Mouse (Mus musculus) c-Kit-positive CD71-positive TER-119-negative erythroid progenitor cells, embryonic 14.5 days (primary cell): ENCODE results near the gene Fiz1.

ENCODE experiments used
- DNase-seq: peaks from one replicate; pipeline ENCODE4 v3.0.0-alpha.2; 2013; ENCODE audit warnings: low read depth

The Fiz1 gene

DNA sequence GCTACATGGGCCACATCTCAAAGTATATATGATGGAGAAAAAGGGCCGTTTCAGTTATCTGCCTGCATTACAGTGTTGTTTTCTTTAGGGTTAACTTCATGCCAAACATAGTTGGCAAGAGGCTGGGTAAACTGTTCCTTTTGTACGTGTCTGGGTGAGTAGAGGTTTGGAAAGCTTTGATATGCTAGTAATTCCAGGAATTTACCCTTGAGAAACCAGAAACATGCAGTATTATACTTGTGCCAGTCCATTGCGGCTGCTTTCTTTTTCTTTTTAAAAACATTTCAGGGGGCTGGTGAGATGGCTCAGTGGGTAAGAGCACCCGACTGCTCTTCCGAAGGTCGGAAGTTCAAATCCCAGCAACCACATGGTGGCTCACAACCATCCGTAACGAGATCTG lies 17.6 kb downstream of the Fiz1 start:
- no peak for DNase-seq

DNA sequence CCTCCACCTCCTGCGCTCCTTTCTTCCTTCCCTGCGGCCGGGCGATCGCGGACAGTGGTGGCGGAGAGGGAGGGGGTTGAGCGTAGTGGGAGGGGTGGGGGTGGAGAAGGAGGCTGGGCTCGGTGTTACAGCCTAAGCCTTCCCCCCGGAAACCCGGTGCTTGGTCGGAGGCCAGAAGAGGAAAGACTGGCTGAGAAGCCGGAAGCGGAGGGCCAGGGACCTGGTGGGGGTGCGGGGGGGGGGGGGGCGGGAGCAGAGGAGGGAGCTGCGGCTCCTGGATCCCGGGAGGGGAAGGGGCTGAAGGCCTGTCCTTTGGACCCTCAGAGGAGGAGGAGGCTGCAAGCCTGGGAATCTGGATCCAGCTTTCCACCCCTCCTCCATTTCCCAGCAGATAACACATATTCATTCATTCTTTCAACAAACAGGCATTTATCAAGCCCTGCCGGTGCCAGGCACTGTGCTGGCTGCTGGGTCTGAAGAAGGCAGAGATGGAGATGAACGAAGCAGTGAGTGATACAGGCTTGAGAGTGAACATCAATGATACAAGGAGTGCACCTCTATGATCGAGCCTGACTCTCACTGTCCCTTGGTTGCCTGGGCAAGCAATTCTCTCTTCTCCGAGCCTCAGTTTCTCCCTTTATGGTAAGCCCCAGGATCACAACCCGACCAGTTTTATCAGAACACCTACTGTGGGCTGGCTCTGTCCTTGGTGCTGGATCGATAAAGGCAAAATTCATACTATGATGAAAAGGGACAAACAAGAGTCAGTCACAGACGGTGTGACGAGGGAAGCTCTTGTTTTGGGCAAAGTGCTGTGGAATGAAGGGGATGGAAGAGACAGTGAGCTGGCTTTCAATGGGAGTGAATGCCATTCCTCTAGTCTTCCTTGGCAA lies 18.2 kb downstream of the Fiz1 start, which contains the start of gene Zfp579:
TSS of gene Zfp579 (minus strand) at position 156 of the 893 bp plus-strand sequence.
- no peak for DNase-seq

DNA sequence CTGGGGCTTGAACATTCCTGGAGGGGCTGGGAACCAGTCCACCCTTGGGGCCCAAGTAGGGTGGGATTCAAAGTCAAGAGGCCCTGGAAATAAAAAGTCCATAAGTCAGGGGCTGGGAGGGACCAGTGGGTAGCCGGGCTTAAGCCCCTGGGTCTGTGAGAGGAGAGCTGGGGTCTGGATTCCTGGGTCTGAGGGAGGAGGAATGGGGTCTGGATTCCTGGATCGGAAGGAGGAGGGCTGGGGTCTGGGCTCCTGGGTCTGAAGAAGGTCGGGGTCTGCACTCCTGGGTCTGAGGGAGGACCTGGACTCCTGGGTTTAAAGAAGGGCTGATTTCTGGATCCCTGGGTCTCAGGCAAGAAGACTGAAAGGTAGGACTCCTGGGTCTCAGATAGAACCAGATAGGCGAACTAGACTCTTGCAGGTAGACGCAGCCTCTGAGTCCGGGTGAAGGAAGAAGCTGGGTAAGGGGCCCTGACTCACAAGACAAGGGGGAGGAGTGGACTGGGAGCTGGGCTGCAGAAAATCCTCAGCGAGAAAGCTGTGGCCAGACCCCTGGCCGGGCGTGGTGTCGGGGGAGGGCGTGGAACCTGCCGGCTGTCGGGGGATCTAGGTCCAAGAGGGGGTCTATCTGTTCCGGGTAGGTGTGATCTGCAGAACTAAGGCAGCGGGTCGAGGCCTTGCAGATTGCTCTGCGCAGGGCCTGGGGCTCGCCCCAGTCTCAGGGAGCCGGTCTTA lies 19.1 kb downstream of the Fiz1 start:
- DNase-seq = no peak

DNA sequence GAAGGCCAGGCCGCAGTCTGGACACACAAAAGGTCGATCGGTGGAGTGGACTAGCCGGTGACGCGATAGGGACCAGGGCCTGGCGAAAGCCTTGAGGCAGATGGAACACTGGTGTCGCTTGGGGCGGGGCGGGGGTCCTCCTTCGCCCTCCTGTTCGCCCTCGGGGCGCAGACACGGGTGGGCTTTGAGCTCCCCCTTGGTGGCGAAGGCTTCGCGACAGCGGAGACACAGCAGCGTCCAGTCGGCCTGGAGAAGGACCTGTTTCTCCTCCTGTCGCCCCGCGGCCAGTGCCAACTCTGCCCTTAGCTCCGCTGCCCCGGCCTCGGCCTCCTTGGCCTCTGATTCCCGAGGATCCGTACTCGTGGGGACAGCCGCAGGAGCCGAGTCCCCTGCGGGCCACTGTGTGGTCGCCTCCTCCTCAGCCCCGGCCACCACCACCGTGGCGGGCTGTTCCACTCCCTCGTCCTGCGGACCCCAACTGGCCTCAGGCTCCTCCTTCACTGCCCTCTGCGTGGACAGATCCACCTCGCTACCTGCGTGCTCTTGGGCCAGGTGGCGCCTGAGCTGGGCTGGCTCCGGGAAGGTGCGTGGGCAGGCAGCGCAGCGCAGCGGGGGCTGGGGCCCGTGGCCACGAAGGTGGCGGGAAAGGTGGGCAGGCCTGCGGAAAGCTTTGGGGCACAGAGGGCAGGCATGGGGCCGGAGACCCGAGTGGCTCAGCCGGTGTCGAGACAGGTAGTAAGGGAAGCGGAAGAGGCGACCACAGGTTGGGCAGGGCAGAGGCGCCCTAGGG lies 20.3 kb downstream of the Fiz1 start:
- no peak for DNase-seq

DNA sequence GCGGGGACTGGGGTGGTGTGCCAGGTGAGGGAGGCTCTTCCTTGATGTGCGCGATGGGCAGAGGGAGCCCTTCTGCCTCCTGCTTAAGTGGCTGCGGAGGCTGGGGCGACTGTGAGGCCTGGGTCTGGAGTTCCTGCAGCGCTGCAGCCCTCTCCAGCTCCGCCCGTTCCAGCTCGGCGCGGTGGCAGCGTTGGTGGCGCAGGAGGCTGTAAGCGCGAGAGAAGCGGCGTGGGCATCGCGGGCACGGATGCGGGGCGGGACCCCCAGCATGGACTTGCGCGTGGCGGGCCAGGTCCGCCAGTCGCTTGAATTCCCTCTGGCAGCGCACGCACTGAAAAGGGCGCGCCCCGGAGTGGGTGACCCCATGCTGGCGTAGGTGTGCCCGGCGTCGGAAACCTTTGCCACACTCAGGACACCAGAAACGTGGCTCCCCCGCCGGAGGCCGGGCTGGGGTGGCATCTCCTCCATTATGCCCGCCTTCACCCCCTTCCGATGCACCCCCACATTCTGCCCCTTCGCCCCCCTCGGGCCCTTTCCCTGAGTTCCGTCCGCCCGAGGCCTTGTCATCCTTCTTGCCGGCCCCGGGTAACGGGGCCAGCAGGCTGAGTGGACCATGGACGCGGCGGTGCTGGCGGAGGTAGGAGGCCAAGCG lies 21.0 kb downstream of the Fiz1 start:
- no peak for DNase-seq

DNA sequence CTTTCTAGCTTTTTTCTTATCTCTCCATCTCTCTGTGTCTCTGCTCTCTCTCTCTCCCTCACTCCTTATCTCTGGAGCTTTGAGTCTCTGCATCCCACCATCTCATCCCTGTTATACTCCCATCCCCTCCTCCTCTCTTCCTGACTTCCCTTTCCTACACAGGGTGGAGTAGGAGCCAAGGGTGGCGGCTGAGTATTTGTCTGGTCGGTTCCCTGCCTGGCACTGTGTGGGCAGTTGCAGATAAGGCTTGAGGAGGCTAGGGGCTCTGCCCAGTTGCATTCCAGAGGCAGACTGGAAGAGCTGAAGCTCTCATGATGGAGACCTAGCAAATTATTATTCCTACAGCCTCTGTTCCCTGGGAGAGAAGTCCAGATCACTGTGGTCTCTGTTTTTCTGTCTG lies 26.2 kb downstream of the Fiz1 start:
- DNase-seq = no peak

DNA sequence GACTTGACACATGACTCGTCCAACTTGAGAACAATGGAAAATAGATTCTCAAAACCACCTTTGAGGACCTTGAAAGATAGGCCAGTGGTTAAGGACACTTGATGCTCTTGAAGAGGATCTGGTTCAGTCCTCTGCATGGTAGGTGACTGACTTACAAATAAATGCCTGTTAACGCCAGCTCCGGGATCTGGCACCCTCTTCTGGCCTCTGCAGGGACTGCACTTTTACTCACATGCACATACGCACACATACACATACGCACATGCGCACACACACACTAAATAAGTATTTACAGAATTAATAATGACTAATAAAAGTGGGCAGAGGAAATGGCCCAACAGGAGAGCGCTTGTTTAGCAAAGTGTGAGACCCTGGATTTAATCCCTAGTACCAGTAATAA lies 37.7 kb downstream of the Fiz1 start:
- DNase-seq = no peak

DNA sequence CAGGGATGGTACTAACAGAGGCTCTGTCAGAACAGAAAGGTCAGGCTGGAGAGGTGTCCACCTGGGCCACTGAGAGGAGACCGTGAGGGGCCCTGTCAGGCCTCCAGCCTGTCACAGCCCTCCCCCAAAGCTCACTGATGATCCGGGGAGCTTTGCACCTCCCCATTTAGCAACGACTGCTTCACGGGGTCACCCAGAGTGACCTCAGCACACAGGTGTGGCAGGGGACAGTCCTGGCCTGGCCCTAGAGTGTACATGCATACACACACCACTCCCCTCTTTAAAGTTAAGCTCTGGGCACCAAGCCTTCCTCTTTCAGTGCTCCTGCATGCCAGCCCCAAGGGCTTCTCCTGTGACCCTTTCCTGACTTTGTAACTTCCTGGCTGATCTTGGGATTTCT lies 39.0 kb downstream of the Fiz1 start:
- no peak for DNase-seq

DNA sequence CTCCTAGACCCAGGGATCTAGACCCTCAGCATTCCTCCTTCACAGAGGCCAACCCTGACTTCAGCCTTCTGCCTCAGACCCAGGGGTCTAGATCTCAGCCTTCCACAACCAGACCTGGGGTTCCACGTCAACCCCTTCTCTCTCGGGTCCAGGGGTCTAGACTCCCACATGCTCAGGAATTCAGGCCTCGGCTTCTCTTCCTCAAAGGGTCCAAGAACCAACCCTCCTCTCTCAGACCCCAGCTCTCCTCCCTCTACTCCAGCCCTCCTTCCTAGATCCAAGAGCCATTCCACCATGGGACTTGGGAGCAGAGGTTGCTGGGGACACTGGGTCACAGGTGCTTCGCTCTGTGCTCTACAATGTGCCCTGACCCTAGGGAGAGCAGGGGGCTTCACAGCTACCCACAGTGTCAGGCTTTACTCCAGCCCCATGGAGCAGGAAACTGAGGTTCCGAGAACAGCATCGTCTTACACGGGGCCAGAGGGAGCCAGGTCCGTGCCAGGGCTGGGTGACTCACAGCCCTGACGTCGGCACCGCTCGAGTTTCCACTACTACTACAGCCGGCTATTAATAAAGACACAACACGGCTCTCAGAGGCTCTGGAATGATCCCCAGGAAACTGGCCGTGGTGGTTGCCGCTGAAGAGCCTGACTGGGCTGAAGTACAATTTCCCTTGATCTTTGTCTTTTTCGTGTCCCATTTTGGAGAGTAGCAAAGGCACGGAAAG lies 42.0 kb downstream of the Fiz1 start:
- DNase-seq = no peak

DNA sequence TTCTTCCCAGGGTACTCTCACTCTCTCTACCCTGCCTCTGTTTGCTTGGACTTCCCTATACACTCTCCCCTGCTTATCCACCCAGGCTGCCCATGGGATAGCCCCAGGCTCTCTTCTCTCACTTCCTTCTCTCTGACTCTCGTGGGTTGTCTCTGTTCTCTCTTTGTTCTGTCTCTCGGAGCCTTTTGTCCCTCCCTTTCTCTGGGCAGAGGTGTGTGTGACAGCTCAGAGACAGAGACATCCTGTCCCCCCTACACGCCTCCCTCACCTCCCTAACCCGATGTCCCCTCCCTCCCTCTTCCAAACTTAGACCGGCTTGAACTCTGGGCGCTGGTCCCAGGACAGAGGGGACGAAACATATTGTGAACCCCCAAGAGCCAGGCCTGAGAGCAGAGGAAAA lies 42.8 kb downstream of the Fiz1 start:
- DNase-seq = no peak

DNA sequence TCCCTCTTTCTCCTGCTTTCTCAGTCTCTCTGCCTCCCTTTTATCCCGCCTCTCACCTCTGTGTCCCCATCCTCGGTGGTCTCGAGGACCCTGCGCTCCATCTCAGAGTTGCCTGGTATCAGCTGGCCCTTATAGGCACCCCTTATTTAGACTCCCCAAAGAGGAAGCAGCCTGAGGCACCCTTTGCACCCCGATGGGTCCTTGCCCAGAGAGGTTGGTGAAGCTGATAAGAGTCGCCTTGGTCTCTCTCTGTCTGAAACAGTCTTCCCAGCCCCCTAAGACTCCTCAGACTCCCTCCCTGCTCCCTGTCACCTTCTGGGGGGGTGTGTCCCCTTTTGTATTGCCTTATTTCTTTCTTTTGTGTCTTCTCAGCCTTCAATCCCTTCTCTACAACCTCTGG lies 43.4 kb downstream of the Fiz1 start, which contains the start of gene Sbk3:
TSS of gene Sbk3 (minus strand) at position 101 of the 400 bp plus-strand sequence.
- no peak for DNase-seq

DNA sequence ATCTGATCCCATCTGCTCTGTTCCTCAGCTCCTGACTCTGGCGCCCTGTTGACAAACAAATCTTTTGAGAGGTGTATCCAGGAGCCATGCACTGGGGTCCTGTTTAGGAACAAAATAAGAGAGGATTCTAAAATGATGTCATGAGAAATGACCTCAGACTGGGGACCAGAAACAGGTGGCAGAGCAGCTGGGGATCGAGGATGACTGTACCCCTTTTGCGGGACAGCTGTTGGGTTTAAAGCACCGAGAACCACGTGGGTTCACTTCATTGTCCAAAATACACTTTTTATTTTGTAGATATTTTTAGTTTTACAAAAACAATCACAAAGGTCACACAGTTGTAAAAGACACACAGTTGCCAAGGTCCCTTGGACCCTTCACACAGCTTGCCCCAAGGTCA lies 49.5 kb downstream of the Fiz1 start:
- no peak for DNase-seq

DNA sequence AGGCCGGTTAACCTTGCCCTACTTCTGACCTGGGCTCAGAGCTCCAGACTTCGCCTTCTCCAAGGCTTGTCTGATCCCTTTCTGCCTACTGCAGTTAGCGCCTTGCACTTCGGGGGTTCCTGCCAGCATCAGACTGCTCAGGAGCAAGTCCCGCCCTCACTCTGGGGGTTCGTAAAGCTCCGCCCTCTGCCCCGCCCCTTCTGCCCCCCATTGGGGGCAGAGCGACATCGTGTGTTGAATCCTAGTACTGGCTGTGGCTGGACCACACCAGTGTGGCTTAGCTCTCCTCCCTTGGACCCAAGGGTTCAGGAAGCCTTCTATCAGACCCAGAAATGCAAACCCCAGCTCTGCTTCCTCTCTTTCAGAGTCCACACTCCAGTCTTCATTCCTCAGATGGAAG lies 50.2 kb downstream of the Fiz1 start, which contains the start of gene Sbk2:
TSS of gene Sbk2 (minus strand) at position 135 of the 400 bp plus-strand sequence.
- peak; percentile 34 for DNase-seq

DNA sequence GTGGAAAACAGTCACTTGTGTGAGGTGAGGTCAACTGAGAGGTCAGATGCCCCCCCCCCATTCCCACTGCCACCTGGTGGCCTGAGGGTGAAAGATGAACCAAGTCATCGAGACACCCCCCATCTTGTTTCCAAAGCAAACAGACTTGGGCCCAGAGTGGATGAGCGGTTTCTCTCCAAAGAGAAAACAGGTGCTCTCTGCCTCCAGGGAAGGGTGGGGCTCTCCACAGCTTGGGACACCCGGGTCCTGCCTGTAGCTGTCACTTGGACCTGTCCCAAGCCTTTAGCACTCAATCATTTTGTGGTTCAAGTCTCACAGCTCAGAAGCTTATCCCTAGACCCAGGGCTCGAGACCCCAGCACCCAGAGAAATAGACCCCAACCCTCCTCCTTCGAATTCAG lies 51.0 kb downstream of the Fiz1 start:
- DNase-seq = no peak

DNA sequence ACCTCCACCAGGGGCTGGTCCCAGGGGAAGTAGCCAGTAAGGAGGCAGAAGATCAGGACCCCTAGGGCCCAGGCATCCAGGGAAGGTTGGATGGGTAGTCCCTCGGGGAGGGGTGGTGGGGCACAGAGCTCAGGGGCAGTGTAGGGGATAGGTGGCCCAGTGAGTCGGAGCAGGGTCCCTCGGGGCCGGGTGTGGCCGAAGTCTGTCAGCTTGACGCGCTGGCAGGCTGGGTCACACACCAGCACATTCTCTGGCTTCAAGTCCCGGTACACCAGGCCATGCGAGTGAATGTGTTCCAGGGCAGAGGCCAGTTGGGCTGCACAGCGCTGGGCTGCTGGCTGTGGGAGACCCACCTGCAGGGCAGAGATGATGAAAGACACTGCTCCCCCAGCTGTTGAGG lies 57.1 kb downstream of the Fiz1 start:
- DNase-seq = no peak
